Mouse (Mus musculus) c-Kit-negative CD71-positive TER-119-positive erythroid progenitor cells, embryonic 14.5 days (primary cell): ENCODE measurements around the gene Ncmap.
"Not testable (repeated sequence)": the region's sequence is repeated elsewhere in the genome, so short reads cannot be mapped to it uniquely, and the experiment has no call there.

Experiments used
- DNase-seq: peaks from one replicate; pipeline ENCODE4 v3.0.0-alpha.2; 2013; ENCODE audit warnings: low read depth, low spot score

Gene Ncmap

DNA sequence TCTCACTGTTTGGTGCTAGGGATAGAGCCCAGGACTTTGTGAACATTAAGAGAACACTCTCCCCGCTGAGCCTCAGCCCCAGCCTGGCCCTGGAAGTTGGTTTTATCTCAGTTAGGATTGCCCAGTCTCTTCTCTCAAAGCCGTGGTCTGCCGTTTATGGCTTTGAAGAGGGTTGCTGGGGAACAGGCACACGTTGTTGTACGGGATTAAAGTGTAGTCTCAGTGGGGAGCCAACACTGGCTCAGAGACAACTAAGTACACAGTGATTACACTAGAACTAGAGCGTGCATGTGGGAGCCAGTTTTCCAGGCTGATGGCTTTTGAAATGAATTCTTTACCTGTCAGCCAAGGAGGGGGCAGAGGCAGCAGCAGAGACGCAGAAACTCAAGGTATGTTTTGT is 3.9 kb upstream of the Ncmap start:
- no peak for DNase-seq

- no peak for DNase-seq
Measured at GRCm38 (mm10) chr4:135397551-135397950, 476 bp downstream of the Ncmap start.

- DNase-seq = no peak
Measured at GRCm38 (mm10) chr4:135396303-135396702, 1.7 kb downstream of the Ncmap start.

GRCm38 (mm10) chr4:135395375-135395774 is 2.7 kb downstream of the Ncmap start:
- DNase-seq = no peak

DNA sequence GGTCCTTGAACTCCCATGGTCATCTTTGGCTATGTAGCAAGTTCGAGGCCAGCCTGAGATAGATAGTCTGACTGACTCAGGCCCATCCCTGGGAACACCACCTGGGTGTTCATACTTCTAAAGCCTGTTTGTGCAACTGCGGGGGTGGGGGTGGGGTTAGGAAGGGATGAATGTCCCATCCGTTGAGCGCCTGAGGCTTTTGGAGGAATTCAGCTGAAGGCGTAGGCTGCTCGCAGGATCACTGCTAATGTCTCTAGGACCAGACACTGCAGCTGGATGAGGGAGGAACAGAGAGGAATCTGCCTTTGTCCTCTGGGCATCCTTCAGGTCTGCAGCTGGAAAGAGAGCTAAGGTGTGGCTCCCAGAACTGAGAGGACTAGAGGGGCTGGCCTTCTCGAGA is 3.4 kb downstream of the Ncmap start:
- no peak for DNase-seq

DNA sequence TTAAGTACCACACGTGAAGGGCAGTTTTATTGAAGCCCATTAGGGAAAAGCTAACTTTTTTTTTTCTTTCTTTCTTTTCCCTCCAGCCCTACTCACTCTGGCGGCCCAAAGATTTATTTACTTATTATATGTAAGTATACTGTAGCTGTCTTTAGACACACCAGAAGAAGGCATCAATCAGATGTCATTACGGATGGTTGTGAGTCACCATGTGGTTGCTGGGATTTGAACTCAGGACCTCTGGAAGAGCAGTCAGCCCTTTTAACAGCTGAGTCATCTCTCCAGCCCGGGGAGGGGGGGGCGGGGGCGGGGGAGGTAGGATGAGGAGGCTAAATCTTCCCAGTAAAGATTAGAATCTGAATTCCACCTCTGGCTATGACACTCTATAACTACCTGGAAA is 4.6 kb downstream of the Ncmap start:
- DNase-seq = no peak

DNA sequence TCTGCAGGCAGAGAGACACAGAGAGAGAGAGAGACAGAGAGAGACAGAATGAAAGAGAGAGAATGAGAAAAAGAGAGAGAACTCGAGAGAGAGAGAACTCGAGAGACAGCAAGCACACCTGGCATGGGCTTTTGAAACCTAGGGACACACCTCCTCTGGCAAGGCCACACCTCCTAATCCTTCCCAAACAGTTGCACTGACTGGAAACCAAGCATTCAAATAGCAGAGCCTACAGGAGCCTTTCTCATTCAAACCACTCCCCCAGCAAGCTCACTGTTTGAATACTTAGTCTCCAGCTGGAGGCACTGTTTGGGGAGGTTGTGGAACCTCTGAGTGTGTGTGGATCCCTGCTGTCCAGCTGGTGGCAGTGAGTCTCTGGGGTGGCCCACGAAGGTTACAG is 5.2 kb downstream of the Ncmap start:
- DNase-seq = no peak

DNA sequence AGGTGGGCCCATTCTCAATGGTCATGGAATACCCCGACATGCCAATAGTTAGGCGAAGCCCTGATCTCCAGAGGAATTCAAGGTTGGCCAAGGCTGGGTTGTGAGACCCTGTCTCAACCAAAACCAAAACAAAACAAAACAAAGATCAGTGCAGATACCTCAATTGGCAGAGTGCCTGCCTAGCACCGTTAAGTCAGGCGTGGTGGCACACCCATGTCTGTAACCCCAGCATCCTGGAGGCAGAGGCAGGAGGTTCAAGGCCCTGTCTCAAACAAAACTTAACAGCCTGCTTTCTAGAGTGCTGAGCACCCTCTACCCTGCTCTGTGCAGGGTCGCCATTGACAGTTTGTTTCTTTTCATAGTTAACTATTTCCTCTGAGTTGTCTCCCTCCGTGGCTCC is 7.0 kb downstream of the Ncmap start:
- no peak for DNase-seq

- no peak for DNase-seq
Measured at GRCm38 (mm10) chr4:135385614-135386013, 12.4 kb downstream of the Ncmap start.

DNA sequence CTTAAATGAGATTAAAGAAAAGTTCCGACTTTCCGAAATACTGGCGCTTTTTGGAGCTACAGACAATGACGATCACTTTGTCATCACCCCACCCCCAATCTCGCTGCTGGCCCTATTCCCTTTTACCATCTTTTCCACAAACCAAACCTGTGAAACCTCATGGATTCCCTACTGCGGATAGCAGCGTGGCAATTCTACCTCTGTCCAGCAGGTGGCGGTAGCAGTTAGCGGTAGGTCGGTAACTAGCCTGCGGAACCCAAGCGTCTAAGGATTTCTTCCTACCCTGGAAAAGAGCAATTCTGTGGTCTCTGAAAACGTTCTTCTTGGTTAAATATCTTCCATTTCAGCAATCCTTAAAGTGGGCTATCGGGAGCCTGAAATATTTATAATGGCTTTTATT is 15.7 kb downstream of the Ncmap start:
- DNase-seq = peak; percentile 66

DNA sequence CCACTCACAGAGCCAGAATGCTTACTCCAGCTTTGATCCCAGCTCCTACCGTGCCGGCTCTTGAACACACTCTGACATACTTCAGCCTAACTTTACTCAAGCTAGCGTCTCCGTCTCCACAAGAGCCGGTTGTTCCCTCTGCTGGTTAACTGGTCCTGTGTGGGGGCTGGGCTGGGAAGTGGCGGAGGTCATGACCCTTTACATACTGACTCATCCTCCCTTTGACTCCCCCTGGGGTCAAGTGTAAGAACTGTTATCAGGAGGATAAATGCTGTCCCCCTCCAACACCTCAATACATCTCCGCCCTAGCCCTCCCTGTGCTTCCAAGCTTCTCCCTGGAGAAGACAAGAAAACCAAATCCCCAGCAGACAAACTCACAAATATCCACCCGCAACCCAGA is 16.7 kb downstream of the Ncmap start:
- DNase-seq = no peak

DNA sequence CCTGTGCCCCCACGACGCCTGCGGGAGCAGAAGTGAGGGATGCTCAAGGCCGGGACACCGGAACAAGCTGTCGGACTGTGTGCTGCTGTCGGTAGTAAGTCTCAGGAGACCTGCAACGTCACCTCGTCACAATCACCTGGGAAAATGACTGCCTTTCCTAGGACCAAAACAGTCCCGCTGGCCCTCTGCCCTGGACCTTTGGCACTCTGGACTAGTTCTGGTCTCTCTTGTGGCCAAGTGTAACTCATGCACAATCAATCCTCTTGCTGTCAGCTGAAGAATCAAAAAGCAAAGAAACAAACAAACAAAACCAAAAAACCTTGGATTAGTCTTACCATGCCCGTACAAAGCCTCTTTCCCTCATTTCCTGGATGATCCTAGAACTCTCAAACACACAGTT is 20.8 kb downstream of the Ncmap start:
- no peak for DNase-seq

DNA sequence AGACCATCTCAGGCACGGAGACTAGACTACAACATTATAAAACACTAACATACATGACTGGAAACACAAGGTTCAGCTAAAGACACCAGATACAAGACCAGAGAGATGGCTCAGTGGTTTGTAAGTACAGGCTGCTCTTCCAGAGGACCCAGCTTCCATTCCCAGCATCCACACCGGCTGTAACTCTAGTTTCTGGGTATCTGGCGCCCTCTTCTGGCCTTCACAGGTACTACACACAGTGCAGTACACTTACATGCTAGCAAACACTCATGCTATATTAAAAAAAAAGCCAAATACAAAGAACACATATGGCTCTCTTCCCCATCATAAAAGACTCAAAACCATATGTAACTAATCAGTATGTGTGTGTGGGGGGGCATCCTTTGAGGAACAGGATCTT is 22.6 kb downstream of the Ncmap start:
- DNase-seq = no peak

GRCm38 (mm10) chr4:135373299-135373698 is 24.7 kb downstream of the Ncmap start:
- no peak for DNase-seq

GRCm38 (mm10) chr4:135370372-135370771 is 27.7 kb downstream of the Ncmap start:
- DNase-seq = no peak

DNA sequence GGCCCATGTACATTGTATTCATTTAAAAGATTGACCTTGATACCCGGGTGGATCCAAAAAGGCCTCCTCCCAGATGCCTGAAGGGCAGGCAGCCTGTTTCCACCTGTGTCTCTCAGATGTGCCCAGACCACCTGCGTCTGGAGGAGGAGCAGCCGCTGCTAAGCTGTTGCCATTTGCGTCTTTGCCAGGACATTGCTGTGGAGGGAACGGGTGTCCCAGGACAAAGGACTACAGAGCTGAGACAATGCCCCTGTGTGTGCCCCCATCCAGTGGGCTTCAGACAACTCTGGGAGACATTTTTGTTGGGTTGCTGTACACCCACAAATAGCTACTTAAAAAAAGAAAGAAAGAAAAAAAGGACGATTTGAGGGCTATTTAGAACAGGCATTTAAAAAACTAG is 35.2 kb downstream of the Ncmap start:
- no peak for DNase-seq

DNA sequence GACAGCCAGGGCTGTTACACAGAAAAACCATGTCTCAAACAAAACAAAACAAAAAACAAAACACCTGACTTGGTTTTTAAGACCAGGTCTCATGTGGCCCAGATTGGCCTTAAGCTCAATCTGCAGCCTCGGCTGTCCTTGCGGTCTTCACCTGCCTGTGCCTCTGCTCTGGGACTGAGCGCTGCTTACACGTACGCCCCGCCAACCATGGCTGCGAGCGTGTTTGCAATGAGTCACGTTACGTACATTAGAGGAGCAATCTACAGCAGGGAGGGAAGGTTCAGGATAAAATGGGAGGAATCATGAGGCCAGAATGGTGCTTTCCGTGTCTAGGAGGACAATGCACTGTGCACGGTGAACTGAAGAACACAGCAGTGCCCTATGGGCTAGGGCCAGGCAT is 36.3 kb downstream of the Ncmap start:
- DNase-seq = no peak

DNA sequence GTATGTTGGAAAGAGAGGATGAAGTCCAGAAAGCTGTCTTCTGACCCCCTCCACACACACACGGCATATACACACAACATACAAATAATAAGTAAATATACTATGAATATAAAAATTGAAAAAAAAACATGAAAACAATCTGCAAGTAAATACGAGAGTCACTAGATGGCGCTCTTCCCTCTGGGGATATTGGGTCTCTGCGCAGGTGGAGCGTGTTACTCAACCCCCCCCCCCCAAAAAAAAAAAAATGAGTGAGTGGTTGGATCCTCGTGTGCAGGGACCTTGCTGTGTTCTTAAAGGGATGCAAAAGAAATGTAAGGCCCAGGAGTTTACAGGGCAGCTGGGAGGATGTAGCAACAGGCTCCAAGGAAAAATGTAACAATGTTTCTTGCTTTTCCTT is 39.3 kb downstream of the Ncmap start:
- no peak for DNase-seq

DNA sequence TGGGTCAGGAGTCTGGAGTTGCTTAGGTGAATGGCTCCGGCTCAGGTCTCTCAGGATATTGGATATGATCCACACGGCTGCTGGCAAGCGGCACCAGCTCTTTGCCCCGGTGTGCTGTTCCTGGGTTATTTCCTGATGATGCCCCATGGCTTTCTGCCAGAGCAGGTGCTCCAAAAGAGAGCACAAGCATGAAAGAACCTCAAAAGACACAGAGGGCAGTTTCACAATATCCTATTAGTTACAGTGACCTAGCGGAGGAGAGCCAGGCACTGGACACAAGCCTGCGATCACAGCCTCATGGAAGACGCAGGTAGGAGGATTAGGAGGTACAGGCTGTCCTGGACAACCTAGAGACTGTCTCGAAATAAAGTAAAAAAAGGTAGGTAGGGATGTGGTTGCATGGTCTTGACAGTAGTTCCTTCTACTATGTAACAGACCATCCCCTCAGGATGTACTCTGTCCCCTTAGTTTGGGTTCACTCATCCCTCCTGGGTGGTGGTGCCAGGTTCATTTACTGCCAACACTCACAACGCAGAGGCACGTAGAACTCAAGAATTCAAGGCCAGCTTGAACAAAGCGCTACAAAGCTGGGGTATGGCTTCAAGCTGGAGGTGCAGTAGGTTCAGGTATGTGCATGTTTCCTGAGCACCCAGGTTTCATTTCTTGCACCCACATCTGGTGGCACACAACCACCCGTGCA is 40.7 kb downstream of the Ncmap start:
- no peak for DNase-seq

- no peak for DNase-seq
Measured at GRCm38 (mm10) chr4:135355886-135356550, 42.0 kb downstream of the Ncmap start.

- DNase-seq = not testable (repeated sequence)
Measured at GRCm38 (mm10) chr4:135354751-135355150, 43.3 kb downstream of the Ncmap start.

DNA sequence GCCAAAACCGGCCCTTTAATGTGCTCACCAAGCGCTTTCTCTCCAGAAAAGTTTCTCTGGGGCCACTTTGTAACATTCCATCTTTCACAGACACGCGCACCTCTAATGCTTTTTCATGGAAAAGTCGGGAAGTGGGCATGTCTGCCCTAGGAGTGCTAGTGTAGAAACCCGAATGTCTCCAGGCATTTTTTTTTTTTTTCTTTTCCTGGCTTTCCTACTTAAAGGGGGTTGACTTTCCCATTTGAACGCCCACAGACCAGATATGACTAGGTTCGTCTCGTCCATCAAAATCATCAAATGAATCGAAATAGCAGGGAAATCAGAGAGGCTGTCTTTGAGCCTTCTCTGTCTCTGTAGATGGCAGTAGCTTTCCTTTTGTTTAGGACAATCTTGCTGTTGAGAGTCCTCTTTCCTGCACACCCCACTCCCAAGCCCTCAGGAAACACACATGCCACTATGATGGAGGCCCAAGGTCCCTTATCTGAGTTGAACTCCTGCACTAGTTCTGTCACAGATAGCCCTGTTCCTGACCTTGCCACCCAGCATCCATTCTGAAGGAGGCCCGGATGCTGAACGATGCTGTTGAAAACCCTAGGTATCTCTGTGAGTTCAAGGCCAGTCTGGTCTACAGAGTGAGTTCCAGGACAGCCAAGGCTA is 44.1 kb downstream of the Ncmap start:
- peak; percentile 55 for DNase-seq
